Mouse (Mus musculus) C2C12 (cell line): ENCODE measurements around the gene 4933428G20Rik.

Source experiments
- CTCF ChIP-seq: IDR thresholded peaks from one replicate; pipeline ENCODE4 v1.5.1; 2011; ENCODE audit not compliant: control insufficient read depth, insufficient read depth, insufficient read length
- MAX ChIP-seq: IDR thresholded peaks from one replicate; pipeline ENCODE4 v1.6.1; 2011; ENCODE audit warnings: mild to moderate bottlenecking, control low read depth
- MYOD1 ChIP-seq: IDR thresholded peaks from one replicate; pipeline ENCODE4 v1.6.1; 2011; ENCODE audit warnings: low read depth; ENCODE audit not compliant: control insufficient read depth, insufficient read length
- USF1 ChIP-seq: IDR thresholded peaks from one replicate; pipeline ENCODE4 v1.6.1; 2011; ENCODE audit warnings: low read depth, mild to moderate bottlenecking, control low read depth, moderate library complexity

GRCm38 (mm10) chr11:97505784-97506183 lies 5.6 kb upstream of the 4933428G20Rik start:
- TF ChIP-seq CTCF = no peak
- TF ChIP-seq MAX = no peak
- no peak for TF ChIP-seq MYOD1
- TF ChIP-seq USF1 = no peak
